Mouse (Mus musculus) brain, adult 10 weeks (tissue): ENCODE data around the gene Gm4724. TPM values are rescaled to one million over a fixed set of nuclear protein-coding genes. Genes with fewer than 3 reads are reported as not detected.

Experiments used
- polyA plus RNA-seq: library from polyadenylated mRNA; stranded (reverse); fragments of 350-450 nt; fragmentation: Illumina TruSeq; extraction: RNeasy Lipid Tissue Mini Kit (QIAGEN cat#74804); gene quantifications from one replicate; pipeline ENCODE4 v1.2.3, GENCODE M21; 2015; ENCODE audit warnings: low read depth, low replicate concordance

The Gm4724 gene
- polyA plus RNA-seq = 83.8 TPM

GRCm38 (mm10) chr2:175435707-175436106 is at the start of gene Gm4724:
TSS of gene Gm4724 (minus strand) at chr2:175435807.

GRCm38 (mm10) chr2:175469685-175470084 is 34.1 kb upstream of the Gm4724 start, which contains the start of gene Zfp965:
TSS of gene Zfp965 (plus strand) at chr2:175469985.

Other genes with a start within 250 kb of the Gm4724 start
- 22.5 TPM for gene Gm14391, start 228.9 kb downstream of the Gm4724 start, polyA plus RNA-seq
- gene Gm14440, start 160.7 kb downstream of the Gm4724 start, polyA plus RNA-seq = not detected
- gene Gm4631, start 97.6 kb downstream of the Gm4724 start, polyA plus RNA-seq = 54.1 TPM
- 7.4 TPM for gene Zfp968, start 63.4 kb downstream of the Gm4724 start, polyA plus RNA-seq
- gene Zfp965, start 34.2 kb upstream of the Gm4724 start, polyA plus RNA-seq = 13.6 TPM
- 54.0 TPM for gene Gm11007, start 208.2 kb upstream of the Gm4724 start, polyA plus RNA-seq